Mouse (Mus musculus) cerebellum, adult 9-10 months (tissue): ENCODE results near the gene Wtap.
"Not testable (repeated sequence)": the region's sequence is repeated elsewhere in the genome, so short reads cannot be mapped to it uniquely, and the experiment has no call there.

Experiments used
- DNase-seq: peaks from one replicate; pipeline ENCODE4 v3.0.0; 2022

The Wtap gene

DNA sequence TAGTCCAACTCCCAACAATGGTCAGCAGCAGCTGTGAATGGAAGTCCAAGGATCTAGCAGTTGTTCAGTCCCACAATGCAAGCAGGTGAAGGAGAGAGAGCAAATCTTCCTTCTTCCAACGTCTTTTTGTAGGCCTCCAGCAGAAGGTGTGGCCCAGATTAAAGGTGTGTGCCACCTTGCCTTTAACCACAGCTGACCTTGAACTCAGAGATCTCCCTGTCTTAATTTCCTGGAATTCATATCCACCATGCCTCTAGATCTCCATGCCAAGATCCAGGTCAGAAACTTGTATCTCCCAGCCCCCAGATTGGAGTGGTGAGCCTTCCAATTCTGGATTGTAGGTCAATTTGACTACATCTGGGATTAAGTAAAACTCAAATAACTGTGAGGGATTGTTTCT lies at the start of gene Wtap:
Gene Wtap, minus strand, starts transcription at position 101 of the 400 bp plus-strand sequence.
- DNase-seq, result no peak

DNA sequence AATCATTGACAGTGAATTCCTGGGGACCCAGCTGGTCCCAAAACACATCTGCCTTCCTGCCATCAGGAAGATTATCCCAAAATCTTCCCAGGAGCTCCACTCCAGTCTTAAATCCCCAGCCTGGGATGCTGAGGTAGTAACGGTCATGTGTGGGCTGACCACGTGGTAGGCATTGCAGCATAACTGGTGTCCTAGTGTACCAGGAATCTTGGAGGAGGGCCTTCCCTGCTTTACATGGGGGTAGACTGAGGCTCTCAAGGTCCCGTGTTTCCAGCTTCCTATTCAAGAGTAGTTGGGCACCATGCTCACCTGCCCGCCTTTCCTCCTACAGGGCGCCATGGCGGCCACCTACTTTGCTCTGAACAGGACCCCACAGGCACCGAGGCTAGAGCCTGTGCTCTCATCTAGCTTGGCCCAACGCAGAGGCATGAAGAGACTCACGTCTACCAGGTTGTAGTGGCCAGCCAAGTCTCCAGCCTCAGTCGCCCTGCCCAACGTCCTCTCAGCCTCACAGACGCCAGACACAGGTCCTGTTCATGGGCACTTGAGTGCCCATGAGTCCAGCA lies 42.7 kb upstream of the Wtap start:
- DNase-seq, result not testable (repeated sequence)

DNA sequence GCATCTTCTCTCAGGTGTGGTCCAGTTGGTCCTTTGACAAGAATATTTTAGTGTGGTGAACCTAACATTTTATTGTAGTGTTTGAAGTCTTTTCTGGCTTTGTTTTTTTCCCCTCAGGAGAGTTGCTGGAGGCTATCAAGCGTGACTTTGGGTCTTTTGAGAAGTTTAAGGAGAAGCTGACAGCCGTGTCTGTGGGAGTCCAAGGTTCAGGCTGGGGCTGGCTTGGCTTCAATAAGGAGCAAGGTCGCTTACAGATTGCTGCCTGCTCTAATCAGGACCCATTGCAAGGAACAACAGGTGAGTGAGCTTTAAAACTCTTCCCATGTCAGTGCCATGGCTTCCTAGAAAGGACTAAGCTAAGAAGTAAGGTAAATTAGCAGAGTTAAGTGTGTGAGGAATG lies 19.3 kb upstream of the Wtap start:
- DNase-seq, result no peak

DNA sequence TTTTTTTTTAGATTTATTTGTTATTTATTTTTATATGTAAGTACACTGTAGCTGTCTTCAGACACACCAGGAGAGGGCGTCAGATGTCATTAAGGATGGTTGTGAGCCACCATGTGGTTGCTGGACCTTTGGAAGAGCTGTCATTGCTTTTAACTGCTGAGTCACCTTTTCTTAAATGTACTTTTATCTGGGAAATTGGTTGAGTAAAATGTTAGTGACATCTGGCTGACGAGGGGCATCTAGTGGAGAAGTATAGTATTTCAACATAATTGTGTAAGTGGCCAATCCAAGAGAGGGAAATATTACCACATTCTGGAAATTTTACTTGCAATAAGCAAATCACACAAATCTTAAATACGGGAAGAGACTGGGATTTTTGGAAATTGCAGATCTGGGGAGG lies 15.9 kb upstream of the Wtap start:
- DNase-seq, result peak; percentile 76

DNA sequence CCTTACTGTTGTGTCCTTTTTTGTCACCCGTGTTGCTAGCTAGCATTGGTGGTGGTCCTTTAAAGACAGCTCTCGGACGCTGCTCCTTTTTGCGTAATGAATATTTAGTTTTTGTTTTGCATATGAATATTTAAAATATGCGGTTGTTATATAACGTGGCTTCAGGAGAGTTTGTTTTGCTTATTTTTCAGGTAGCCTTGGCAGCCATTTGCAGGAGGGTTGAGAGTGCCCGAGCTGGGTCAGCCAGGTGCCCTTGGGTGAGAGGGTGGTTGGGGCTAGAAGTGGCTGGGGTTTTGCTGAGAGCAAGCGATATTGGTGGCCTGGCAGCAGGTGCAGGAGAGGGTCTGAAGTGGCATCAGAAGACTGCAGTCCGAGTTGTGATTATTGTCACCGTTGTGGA lies 14.6 kb upstream of the Wtap start:
- DNase-seq, result peak; percentile 52

DNA sequence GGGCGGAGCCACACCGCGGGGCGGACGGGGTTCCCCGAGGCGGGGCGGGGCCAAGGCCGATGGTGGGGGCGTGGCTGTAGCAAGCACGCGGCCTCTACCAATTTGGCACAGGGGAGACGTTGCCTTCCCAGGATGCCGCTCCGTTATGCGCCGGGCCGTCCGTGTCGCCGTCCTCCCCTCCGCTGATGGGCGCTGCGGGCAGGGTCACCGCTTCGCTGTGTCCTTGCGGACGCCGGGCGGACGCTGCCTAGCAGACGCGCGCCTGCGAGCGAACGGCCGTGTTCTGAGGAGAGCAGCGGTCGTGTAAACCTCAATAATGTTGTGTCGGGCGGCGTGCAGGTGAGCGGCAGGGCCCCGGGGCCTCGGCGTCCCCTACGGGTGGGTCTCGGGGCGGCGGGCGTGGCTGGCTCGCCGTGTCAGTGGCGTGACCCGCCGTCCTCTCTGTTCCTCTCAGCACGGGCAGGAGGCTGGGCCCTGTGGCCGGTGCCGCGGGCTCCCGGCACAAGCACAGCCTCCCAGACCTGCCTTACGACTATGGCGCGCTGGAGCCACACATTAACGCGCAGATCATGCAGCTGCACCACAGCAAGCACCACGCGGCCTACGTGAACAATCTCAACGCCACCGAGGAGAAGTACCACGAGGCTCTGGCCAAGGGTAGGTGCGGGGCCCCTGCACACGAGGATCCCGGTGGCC lies 13.9 kb upstream of the Wtap start:
- peak; percentile 97 for DNase-seq

DNA sequence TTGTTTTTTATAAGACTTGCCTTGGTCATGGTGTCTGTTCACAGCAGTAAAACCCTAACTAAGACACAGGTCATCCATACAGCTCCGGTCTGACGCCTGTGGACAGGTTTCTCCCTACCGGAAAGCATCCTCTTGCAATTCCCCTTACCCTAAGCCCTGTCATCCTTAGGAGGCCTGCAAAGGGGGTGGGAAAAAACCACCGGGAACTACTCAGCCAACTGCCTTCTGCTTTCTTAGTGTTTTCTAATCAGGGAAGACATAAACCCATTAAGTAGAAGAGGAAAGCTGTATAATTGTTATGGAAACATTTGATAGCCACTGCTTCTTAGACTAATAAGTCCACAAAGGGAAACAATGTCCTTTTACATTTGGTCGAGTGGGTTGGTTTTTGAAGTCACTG lies 13.0 kb upstream of the Wtap start:
- DNase-seq, result no peak

DNA sequence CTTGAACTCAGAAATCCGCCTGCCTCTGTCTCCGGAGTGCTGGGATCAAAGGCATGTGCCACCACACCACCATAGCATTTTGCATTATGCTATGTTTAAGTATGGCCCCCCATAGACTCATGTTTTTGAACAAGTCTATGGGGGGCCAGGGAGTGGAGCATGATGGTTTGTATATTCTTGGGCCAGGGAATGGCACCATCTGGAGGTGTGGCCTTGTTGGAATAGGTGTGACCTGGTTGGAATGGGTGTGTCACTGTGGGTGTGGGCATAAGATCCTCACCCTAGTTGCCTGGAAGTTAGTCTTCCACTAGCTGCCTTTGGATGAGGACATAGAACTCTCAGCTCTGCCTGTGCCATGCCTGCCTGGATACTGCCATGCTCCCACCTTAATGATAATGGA lies 12.6 kb upstream of the Wtap start, which contains the start of gene Sod2:
Gene Sod2, plus strand, starts transcription at position 301 of the 400 bp plus-strand sequence.
- DNase-seq, result not testable (repeated sequence)

DNA sequence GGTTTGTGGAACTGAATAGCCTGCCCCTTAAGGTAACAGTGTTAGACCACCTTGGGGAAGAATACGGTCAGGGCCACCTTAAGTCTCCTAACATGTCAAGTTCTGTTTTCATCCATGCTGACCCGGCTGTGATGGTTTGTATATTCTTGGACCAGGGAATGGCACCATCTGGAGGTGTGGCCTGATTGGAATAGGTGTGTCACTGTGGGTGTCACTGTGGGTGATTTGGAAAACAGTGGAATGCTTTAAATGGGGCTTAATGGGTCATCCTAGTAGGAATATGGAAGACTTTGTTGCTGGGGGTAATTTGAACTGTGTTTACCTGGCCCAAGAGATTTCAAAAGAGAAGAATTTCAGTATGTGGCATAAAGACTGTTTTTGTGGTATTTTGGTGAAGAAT lies 10.5 kb upstream of the Wtap start:
- not testable (repeated sequence) for DNase-seq

DNA sequence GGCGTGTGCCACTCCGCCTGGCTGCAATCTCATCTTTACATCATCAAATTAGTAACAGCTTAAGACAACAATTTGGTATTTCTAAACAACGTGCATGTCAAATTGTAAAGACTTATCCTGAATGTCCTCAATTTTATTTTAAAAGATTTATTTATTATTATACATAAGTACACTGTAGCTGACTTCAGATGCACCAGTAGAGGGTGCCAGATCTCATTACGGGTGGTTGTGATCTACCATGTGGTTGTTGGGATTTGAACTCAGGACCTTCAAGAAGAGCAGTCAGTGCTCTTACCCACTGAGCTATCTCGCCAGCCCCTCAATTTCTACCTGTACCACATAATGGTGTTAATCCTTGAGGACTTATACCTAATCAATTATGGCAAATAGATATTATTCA lies 8.3 kb upstream of the Wtap start:
- not testable (repeated sequence) for DNase-seq

DNA sequence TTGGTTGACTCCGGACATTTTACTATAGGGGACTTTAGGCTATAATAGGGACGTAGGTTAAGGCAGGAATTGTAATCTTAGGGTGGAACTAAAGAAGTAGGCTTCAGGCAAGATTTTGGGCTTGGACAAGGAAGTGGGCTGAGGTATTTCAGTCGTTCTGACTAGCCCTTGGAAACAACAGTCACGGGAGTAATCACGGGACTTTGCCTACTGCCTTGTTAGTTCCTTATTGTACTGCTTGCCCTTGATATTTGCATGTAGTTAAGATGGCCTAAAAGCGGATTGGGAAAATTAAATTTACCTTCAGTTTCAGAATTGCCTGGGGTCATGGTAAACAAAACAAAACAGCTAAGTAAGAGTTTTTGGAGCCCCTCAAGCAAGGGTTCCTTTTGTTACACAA lies 5.1 kb upstream of the Wtap start:
- no peak for DNase-seq

DNA sequence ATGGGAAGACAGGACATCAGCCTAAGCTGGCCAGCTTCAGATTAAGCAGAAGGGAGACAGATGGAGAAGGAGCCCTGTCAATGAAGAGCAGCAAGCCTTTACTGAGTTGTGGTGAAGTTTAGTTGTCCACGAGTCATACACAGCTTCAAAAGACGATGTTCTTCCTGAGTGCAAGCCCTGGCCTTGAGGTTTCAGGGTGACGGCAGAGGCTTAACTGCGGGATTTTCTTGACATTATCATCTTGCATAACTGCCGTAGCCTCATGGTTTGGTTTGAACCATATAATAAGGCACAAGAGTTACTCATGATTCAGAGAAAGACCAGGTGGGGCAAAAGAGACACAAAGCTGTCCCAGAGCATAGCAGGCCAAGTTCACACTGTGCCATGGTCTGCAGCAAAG lies 3.9 kb upstream of the Wtap start:
- DNase-seq, result no peak

DNA sequence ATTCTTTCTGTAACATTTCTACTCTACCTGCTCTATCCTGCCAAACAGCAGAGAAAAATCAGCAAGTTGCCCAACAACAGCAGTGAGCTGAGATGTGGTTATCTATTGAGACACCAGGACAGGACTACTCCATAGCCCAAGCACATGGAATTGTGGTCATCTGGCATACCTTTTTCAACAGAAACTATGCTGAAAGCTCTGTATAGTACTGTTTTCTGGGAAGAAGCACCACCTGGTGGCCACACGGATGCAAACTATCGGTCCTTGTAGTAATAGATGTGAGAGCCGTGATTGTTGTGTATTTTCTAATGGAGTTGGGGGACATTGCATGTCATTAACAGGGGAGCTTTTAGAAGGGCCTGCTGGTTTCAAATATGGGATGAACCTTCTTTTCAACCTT lies 2.4 kb upstream of the Wtap start:
- DNase-seq, result peak; percentile 78

DNA sequence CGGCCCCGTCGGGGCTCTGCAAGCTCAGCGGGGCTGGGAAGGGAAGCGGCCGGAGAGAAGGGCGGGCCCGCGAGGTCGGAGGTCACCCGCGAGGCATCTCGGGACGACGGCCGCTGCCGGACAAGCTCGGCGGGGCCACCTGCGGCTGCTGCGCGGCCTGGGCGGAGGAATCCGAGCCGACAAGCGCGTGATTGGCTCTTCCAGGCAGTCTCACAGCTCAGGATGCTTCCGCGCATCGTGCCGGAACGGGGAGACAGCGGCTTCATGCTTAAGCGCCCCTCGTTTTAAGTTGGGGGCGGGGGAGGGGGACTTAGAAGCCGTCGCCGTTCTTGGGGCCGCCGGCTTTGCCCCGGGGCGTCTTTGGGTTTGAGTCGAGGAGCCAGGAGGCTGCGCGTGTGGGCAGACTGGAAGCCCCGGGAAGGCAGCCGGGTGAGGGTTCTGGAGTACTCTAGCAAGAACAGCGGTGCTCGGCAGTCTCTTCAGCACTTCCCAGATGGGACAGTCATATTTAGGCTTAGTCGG lies 1.4 kb downstream of the Wtap start:
- DNase-seq, result peak; percentile 95

DNA sequence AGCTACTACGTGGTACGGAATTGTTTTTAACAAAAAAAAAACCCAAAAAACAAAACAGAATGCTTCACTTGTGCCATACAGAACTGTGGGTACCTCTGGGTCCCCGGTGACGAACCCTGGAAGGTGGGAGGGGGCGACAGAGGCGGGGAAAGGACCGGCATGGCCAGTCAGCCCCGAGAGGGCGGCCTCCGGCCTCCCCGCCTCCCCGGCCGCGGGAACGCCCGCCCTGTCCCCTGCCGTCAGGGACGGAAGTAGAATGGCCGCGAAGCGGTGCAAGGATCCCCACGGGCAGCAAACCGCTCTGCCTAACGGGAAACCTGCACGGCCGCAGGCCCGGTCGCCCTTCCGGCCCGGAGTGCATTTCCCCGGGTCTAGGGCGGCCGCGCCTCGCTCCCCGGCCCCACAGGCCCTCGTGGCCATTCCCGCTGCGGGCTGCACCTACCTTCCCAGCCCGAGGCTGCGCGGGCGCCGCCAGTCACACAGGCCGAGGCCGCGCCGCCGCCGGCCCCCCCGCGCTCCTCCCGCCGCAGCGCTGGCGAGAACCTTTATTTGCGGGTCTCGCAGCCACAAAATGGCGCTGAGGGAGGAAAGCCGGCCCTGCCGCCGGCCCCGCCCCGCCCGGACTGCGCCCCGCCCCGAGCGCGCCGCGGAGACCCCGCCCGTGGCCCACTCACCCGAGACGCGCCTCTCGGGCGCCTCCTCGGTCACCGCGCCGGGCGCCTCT lies 2.2 kb downstream of the Wtap start:
- DNase-seq, result peak; percentile 88

DNA sequence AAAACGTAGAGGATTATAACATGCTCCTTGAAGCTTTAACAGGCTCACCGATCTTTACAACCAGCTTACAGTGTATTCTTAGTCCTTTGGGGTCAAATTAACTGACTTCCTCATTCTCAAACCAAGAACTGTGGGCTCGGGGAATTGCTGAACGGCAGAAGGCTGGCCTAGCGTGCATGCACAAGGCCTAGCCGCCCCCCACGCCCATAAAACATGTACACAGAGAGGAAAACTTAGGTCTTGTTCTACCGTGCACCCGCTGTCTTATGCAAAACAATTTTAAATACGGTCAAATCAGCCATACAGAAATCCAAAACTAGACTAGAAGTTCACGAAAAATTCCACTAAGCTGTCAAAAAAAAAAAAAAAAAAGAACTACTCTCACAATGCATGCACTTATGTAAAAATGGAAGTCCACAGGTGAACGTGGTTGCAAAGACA lies 2.8 kb downstream of the Wtap start:
- DNase-seq, result peak; percentile 48

DNA sequence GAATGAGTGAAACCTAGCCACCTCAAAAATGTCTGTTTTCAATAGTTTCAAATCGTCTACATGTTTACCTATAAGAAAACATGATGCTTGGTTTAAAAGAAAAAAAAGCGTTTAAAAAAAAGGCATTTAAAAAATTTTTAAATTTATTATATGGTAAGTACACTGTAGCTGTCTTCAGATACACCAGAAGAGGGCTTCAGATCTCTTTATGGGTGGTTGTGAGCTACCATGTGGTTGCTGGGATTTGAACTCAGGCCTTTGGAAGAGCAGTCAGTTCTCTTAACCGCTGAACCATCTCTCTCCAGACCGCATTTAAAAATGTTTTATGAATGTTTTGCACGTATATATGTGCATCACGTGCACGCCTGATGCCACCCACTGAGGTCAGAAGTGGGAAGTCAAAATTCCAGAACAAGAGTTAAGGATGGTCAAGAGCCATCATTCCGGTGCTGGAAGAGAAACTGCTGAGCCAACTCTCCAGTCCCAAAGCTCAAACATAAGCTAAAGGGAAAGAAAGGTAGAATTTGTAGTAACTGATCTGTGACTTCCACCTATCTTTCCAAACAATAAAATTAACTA lies 3.3 kb downstream of the Wtap start:
- DNase-seq, result peak; percentile 43

DNA sequence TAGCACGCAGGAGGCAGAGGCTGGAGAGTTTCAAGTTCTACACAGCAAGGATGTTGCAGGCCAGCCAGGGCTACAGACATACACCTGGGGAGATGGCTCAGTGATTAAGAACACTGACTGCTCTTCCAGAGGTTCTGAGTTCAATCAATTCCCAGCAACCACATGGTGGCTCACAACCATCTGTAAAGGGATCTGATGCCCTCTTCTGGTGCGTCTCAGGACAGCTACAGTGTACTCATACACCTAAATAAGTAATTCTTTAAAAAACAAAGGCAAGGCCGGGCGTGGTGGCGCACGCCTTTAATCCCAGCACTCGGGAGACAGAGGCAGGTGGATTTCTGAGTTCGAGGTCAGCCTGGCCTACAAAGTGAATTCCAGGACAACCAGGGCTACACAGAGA lies 5.9 kb downstream of the Wtap start:
- DNase-seq, result peak; percentile 43

DNA sequence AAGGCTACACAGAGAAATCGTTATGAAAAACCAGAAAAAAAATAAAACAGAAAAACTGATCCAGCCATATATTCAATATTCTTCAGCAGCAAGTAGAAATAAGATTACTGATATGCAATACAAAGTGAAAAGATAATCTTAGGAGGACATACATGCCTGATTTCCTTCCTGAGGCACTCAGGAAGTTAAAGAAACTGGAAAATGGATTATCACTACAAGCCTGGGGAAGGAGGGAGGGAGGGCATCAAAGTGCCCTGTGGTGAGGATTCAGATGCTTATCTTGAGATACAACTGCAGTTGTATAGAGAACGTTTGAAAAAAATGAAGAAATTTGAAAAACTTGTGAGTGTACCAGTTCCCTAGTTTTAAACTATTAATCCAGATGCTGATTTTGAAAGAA lies 10.0 kb downstream of the Wtap start:
- DNase-seq, result no peak

DNA sequence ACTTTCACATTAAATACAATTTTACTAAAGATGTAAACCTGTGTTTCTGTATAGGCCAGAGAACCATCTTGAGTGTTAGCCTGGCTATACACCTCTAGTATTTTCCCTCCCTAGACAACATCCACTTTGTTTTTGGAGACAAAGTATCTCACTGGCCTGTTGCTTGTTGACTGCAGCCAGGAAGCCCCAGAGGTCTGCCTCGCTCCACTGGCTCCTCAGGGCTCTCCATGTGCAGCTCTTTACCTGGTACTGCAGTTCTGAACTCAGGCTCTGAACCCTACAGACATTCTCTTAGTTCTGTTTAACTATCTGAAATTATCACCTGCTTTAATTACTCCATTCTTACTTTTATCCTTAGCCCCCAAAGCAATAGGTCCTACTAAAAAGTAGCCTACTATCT lies 15.4 kb downstream of the Wtap start:
- DNase-seq, result no peak

DNA sequence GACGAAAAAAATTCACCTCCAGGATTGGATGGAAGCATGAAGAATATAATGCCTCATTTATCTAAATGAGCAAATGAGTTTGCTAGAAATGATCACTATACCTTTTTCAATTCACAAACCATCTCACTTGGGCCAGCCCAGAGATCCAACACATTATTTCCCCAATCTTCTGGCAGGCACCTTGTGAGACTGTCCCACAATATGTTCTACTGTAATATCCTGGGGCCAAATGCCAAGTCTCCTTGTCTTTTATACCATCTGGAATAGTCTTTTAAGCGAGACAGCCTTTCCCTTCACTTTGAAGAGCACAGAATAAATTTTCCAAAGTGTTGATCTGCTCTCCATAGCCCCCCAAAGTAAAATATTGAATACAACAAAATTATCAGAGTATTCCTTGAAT lies 20.1 kb downstream of the Wtap start:
- no peak for DNase-seq

DNA sequence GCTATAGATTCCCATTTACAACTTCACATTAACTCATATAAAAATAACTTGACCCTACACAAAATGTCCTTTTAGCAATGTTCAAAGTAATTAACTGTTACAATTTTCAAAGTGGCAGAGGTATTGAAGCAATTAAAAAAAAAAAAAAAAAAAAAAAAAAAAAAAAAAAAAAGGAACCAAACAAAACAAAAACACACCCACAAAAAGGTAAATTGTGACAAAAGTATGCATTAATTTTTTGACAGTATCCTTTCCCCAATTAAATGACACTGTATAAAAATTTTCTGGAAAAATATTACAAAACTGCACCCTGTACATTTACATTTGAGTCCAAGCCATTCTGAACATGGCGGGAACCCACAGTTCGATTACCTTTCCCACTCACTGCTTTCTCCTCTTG lies 26.8 kb downstream of the Wtap start:
- DNase-seq, result no peak

DNA sequence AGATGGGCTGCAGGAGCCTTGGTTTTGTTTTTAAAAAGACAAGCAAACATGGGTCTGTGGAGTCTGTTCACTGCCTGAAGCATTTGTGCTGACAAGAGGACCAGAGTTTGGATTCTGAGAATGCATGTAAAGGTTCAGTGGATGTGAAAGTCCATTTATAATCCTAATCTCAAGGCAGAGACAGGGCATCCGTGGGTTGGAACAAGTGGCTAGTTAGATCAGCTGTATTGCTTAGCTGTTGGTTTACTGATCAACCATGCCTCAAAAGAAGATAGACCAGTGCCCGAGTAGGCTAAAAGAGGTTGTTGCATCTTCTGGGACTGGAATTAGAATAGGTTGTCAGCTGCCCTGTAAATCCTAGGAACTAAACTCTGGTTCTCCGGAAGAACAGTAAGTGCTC lies 30.5 kb downstream of the Wtap start:
- no peak for DNase-seq
